Mouse (Mus musculus) heart, embryonic 13.5 days (tissue): Measurements from ENCODE around the gene Btnl2. TPM values are rescaled to one million over a fixed set of nuclear protein-coding genes. Genes with fewer than 3 reads are reported as not detected.

Experiments used
- ATAC-seq: fragments of 200-750 bp; cut with Nextera tagmentation; 2 replicates; pipeline ENCODE4 v1.8.0; 2017; ENCODE audit warnings: moderate TSS enrichment; ENCODE audit not compliant: insufficient number of reproducible peaks, low FRiP score, low TSS enrichment; ENCODE audit errors: extremely low read depth
- H3K27ac ChIP-seq: fragments of 300-500 bp; sonication (generic); replicated peaks from 2 replicates; pipeline ENCODE4 v1.5.1; 2015; ENCODE audit warnings: moderate library complexity, mild to moderate bottlenecking, inconsistent platforms
- H3K27me3 ChIP-seq: fragments of 300-500 bp; sonication (generic); replicated peaks from 2 replicates; pipeline ENCODE4 v1.6.1; 2015; ENCODE audit warnings: mild to moderate bottlenecking, inconsistent platforms
- H3K36me3 ChIP-seq: fragments of 300-500 bp; sonication (generic); 2 replicates; pipeline ENCODE4 v1.6.1; 2015; ENCODE audit warnings: mild to moderate bottlenecking, inconsistent platforms
- H3K4me1 ChIP-seq: fragments of 300-500 bp; sonication (generic); 2 replicates; pipeline ENCODE4 v1.6.1; 2015; ENCODE audit warnings: inconsistent platforms
- H3K4me2 ChIP-seq: fragments of 300-500 bp; sonication (generic); 2 replicates; pipeline ENCODE4 v1.6.1; 2015; ENCODE audit warnings: inconsistent platforms, mild to moderate bottlenecking, moderate library complexity
- H3K4me3 ChIP-seq: fragments of 300-500 bp; sonication (generic); 2 replicates; pipeline ENCODE4 v1.5.1; 2015; ENCODE audit warnings: moderate library complexity, mild to moderate bottlenecking, inconsistent platforms
- H3K9ac ChIP-seq: fragments of 300-500 bp; sonication (generic); 2 replicates; pipeline ENCODE4 v1.6.1; 2015; ENCODE audit warnings: inconsistent platforms, mild to moderate bottlenecking, moderate library complexity
- H3K9me3 ChIP-seq: fragments of 300-500 bp; sonication (generic); 2 replicates; pipeline ENCODE4 v1.6.1; 2016; ENCODE audit warnings: inconsistent platforms
- WGBS: fragments of 180-500 bp; shearing (Covaris S2); methylation state at CpG from one replicate; pipeline ENCODE4 v1.1.7; 2015; ENCODE audit warnings: mixed read lengths; 5-methylcytosine and 5-hydroxymethylcytosine counted together
- polyA plus RNA-seq: library from polyadenylated mRNA; unstranded; fragments of >200 nt; fragmentation: Nextera tagmentation; extraction: Ambion mirVana; gene quantifications from 2 replicates; pipeline ENCODE4 v1.2.1, GENCODE M21; 2015

The Btnl2 gene
- polyA plus RNA-seq, 1 experiment from 2014 or later: not detected

- Histone ChIP-seq H3K27ac (no peak overlapping the region), H3K4me2 (no peak overlapping the region), H3K9me3 (no peaks in the 10 kb centered on the region), H3K9ac (no peak overlapping the region), H3K27me3 (peaks cover 20% of the 10 kb centered on the region), H3K4me3 (no peak overlapping the region), H3K36me3 (no peaks in the 10 kb centered on the region), H3K4me1 (no peaks in the 10 kb centered on the region)
- no peak for ATAC-seq
- 8% methylated on average over 4 of the region's 4 CpGs for WGBS
Observed at GRCm38 (mm10) chr17:34349429-34349828, 5.2 kb upstream of the Btnl2 start.

DNA sequence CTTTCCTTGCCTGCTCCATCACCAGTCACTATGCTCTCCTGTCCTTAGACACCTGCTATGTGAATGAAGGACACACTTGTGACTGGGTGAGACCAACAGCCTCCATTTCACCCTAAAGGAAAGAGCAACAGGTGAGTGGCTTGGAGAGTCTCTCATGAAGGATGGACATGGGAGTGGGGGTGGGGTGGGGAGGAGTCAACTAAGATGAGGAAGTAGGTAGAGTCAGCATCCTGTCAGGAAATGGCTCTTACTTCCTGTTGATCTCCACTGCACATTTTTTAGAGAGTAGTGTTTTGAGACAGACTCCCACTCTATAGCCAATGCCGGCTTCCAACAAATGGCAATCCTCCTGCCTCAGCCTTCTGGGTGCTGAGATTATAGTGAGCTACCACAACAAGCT lies 318 bp downstream of the Btnl2 start:
- whole genome bisulfite sequencing: 65% methylated on average over 1 of the region's 1 CpGs
- H3K4me3 ChIP-seq: no peak overlapping the region
- no peak overlapping the region for H3K4me2 ChIP-seq
- H3K27me3 ChIP-seq: peaks cover 8% of the 10 kb centered on the region
- ATAC-seq: no peak
- H3K27ac ChIP-seq: no peak overlapping the region
- H3K9ac ChIP-seq: no peak overlapping the region
- H3K9me3 ChIP-seq: no peaks in the 10 kb centered on the region
- H3K36me3 ChIP-seq: no peaks in the 10 kb centered on the region
- no peaks in the 10 kb centered on the region for H3K4me1 ChIP-seq

DNA sequence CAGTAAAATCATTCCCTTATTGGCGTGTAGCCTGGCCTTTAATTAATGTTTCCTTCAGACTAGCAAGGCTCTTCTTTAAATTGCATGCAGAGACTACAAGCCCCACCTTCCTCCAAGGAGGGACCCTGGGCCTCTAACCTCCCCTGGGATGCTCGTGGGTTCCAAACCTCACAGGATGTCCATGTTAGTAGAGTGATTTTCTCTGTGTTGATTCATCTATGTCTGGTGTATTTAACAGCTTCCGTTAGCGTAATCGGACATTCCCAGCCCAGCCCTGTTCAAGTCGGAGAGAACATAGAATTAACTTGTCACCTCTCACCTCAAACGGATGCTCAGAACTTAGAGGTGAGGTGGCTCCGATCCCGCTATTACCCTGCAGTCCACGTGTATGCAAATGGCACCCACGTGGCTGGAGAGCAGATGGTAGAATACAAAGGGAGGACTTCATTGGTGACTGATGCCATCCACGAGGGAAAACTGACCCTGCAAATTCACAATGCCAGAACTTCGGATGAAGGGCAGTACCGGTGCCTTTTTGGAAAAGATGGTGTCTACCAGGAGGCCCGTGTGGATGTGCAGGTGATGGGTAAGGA lies 8.4 kb downstream of the Btnl2 start:
- Histone ChIP-seq H3K27me3 (no peaks in the 10 kb centered on the region), H3K4me1 (no peaks in the 10 kb centered on the region), H3K4me2 (no peak overlapping the region), H3K27ac (no peak overlapping the region), H3K36me3 (no peaks in the 10 kb centered on the region), H3K9ac (no peak overlapping the region), H3K9me3 (no peaks in the 10 kb centered on the region), H3K4me3 (no peak overlapping the region)
- whole genome bisulfite sequencing: 70% methylated on average over 15 of the region's 15 CpGs
- ATAC-seq: no peak

DNA sequence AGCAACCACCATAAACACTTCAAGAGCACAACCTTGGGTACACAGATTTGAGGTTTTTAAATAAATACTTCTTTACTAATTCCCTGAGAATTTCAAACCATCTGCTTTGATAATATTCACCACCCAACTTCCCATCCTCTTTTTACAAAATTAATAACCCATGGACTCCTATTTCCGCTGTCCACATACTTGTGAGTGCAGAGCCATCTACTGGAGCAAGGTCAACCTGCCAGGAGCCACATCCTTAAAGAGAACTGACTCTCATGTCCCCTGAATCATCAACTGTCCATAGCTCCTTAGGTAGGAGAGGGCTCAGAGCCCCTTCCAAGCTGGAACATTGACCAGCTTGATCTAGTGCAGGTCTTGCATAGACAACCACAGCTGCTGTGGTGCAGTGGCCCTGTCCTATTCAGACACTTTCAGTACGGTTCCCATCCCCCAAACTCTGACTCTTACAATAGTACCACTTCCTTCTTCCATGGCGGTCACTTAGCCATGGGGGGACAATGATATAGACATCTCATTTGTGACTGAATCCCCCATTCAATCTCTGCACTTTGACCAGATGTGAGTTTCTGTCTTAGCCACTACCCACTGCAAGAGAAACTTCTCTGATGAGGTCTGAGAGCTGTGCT lies 9.2 kb downstream of the Btnl2 start:
- H3K9me3 ChIP-seq: no peaks in the 10 kb centered on the region
- no peak overlapping the region for H3K4me3 ChIP-seq
- no peak overlapping the region for H3K4me2 ChIP-seq
- no peaks in the 10 kb centered on the region for H3K27me3 ChIP-seq
- no peak overlapping the region for H3K27ac ChIP-seq
- H3K4me1 ChIP-seq: no peaks in the 10 kb centered on the region
- WGBS: 65% methylated on average over 3 of the region's 3 CpGs
- no peak overlapping the region for H3K9ac ChIP-seq
- ATAC-seq: no peak
- H3K36me3 ChIP-seq: no peaks in the 10 kb centered on the region

GRCm38 (mm10) chr17:34365031-34365430 lies 10.4 kb downstream of the Btnl2 start:
- H3K9me3 ChIP-seq: no peaks in the 10 kb centered on the region
- no peak overlapping the region for H3K4me3 ChIP-seq
- H3K36me3 ChIP-seq: no peaks in the 10 kb centered on the region
- H3K27me3 ChIP-seq: no peaks in the 10 kb centered on the region
- H3K9ac ChIP-seq: no peak overlapping the region
- no peak overlapping the region for H3K4me2 ChIP-seq
- no peak overlapping the region for H3K27ac ChIP-seq
- no peak for ATAC-seq
- WGBS: 63% methylated on average over 10 of the region's 10 CpGs
- no peaks in the 10 kb centered on the region for H3K4me1 ChIP-seq

GRCm38 (mm10) chr17:34370563-34370962 lies 15.9 kb downstream of the Btnl2 start:
- ATAC-seq: no peak
- Histone ChIP-seq H3K27me3 (peaks cover 13% of the 10 kb centered on the region), H3K4me1 (no peaks in the 10 kb centered on the region), H3K9me3 (no peaks in the 10 kb centered on the region), H3K4me3 (no peak overlapping the region), H3K4me2 (no peak overlapping the region), H3K36me3 (no peaks in the 10 kb centered on the region), H3K9ac (no peak overlapping the region), H3K27ac (no peak overlapping the region)
- WGBS: 61% methylated on average over 4 of the region's 4 CpGs

DNA sequence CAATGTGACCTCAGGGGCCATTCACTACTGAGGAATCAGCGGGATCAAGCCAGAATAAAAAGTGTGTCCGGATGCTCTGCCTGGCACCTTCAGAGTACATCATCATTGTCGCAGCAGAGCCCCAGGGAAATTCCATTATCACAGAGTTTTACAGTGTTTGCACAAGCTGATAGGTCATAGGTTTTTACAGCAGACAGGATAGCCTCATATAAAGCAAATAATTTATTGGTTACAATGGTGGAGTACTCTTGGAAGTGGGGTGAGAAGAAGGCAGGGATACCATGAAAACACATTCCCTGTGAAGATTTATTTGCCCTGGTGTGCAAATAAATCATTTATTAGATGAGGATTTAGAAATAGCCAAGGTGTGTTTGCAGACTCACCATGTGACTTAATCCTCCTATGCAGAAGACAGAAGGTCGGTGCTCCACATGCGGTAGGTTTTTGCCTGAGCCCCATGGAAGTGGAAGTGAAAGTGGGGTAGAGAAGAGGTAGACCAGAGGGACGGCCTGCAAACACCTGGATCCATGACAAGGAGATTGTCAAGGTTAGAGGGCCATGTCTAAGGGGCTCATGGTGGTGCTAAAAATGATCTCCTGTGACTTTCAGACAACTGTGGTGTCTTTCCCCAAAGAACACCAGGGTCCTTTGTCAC lies 18.6 kb downstream of the Btnl2 start:
- Histone ChIP-seq H3K27me3 (peaks cover 13% of the 10 kb centered on the region), H3K4me1 (no peaks in the 10 kb centered on the region), H3K4me2 (no peak overlapping the region), H3K9ac (no peak overlapping the region), H3K27ac (no peak overlapping the region), H3K4me3 (no peak overlapping the region), H3K36me3 (no peaks in the 10 kb centered on the region), H3K9me3 (no peaks in the 10 kb centered on the region)
- ATAC-seq: no peak
- 70% methylated on average over 6 of the region's 6 CpGs for WGBS

- Histone ChIP-seq H3K27me3 (peaks cover 21% of the 10 kb centered on the region), H3K9ac (no peak within 1 kb of the TSS), H3K27ac (no peak within 1 kb of the TSS), H3K4me1 (no peaks in the 10 kb centered on the region), H3K9me3 (no peaks in the 10 kb centered on the region), H3K4me2 (no peak within 1 kb of the TSS), H3K4me3 (no peak within 1 kb of the TSS), H3K36me3 (no peaks in the 10 kb centered on the region)
- 58% methylated on average over 2 of the region's 2 CpGs for WGBS
- ATAC-seq: no peak
Observed at GRCm38 (mm10) chr17:34376847-34377246, 22.2 kb downstream of the Btnl2 start, which contains the start of gene Btnl1. Btnl1 (plus strand) TSS chr17:34377132.

DNA sequence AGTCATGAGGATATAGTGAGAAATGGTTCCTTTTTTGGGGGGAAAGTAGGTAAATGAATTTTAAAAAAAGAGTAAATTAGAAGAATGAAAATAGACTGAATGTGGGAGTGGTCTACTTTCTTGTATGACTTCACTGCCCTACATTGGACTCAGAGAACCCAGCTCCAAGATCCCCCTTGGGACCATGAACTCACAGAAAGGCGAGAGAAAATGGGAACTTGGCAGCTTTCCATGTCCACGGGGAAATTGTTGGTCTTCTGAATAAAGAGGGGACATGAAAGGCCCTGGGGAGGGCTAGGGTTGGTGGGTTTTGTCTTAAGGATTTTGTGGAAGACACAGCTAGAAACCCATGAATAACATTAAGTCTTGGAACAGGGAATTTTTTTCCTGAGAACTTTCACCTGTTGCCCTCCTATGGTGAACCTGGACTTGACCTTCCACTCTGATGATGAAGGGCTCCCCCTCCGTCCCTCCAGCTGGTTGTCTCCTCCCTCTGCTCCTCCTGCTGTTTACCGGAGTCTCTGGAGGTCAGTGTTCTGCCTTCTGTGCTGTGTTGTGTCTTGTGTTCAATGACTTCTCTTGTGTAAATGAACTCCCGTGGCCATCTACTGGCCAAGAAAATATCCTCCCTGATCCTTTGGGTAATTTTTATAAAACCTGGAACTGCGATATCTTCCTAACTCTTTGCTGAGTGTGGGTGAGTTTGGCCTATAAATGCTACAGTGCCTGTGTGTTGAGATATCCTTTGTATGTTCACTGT lies 23.0 kb downstream of the Btnl2 start:
- no peak for ATAC-seq
- Histone ChIP-seq H3K9me3 (no peaks in the 10 kb centered on the region), H3K4me1 (no peaks in the 10 kb centered on the region), H3K27ac (no peak overlapping the region), H3K4me2 (no peak overlapping the region), H3K27me3 (peaks cover 20% of the 10 kb centered on the region), H3K36me3 (no peaks in the 10 kb centered on the region), H3K9ac (no peak overlapping the region), H3K4me3 (no peak overlapping the region)
- WGBS: 55% methylated on average over 6 of the region's 6 CpGs

DNA sequence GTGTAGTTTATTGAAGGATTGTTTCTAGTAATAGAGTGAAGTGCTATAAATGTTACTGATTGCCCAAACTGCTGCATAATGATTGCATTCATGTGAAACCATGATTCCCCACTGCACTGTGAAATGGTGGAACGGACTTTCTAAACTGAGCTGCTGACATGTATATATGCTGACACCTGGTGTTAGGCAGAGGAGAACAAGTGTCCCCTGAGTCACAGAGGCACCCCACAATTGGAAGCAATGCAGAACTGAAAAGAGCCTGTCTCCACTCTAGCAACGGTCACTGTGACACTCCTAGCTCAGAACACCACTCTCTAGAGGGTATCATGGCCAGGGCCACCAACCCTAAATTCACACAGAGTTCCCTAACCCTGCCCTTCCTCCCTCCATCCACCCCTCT lies 24.1 kb downstream of the Btnl2 start:
- no peak for ATAC-seq
- no peak overlapping the region for H3K27ac ChIP-seq
- no peak overlapping the region for H3K9ac ChIP-seq
- H3K4me3 ChIP-seq: no peak overlapping the region
- H3K36me3 ChIP-seq: no peaks in the 10 kb centered on the region
- H3K9me3 ChIP-seq: no peaks in the 10 kb centered on the region
- no peak overlapping the region for H3K4me2 ChIP-seq
- no peaks in the 10 kb centered on the region for H3K4me1 ChIP-seq
- WGBS: 65% methylated on average over 2 of the region's 2 CpGs
- H3K27me3 ChIP-seq: peaks cover 14% of the 10 kb centered on the region; the same call in 1 of the 2 replicates

DNA sequence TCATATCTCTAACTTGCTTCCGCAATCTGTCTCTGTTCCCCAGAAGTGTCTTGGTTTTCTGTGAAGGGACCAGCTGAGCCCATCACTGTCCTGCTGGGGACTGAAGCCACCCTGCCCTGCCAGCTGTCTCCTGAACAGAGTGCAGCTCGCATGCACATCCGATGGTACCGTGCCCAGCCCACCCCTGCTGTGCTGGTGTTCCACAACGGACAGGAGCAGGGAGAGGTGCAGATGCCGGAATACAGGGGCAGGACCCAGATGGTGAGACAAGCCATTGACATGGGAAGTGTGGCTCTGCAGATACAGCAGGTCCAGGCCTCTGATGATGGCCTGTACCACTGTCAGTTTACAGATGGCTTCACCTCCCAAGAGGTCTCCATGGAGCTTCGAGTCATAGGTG lies 24.8 kb downstream of the Btnl2 start:
- no peaks in the 10 kb centered on the region for H3K9me3 ChIP-seq
- no peak overlapping the region for H3K9ac ChIP-seq
- no peak for ATAC-seq
- H3K27ac ChIP-seq: no peak overlapping the region
- H3K36me3 ChIP-seq: no peaks in the 10 kb centered on the region
- H3K4me1 ChIP-seq: no peaks in the 10 kb centered on the region
- H3K4me3 ChIP-seq: no peak overlapping the region
- H3K4me2 ChIP-seq: no peak overlapping the region
- H3K27me3 ChIP-seq: peaks cover 11% of the 10 kb centered on the region; the same call in 1 of the 2 replicates
- WGBS: 76% methylated on average over 7 of the region's 7 CpGs
